Mouse (Mus musculus) embryonic fibroblast, embryonic 13.5 days (primary cell): Measurements from ENCODE around the gene Cnksr2.

Experiments used
- CTCF ChIP-seq: IDR thresholded peaks from 2 replicates; pipeline ENCODE4 v1.5.1; 2011; ENCODE audit warnings: mild to moderate bottlenecking, control low read depth, low read length, moderate library complexity, borderline replicate concordance; ENCODE audit not compliant: insufficient read depth
- POLR2A ChIP-seq: IDR thresholded peaks from 2 replicates; pipeline ENCODE4 v1.6.1; 2011; ENCODE audit warnings: low read depth, mild to moderate bottlenecking, control low read depth, low read length, moderate library complexity

GRCm38 (mm10) chrX:157818921-157819260 lies 224.2 kb downstream of the Cnksr2 start:
- TF ChIP-seq CTCF (no peak), POLR2A (no peak)
